Mouse (Mus musculus) C2C12 (cell line): Measurements from ENCODE around the gene Snrpn.

Experiments
- CTCF ChIP-seq: IDR thresholded peaks from one replicate; pipeline ENCODE4 v1.5.1; 2011; ENCODE audit not compliant: control insufficient read depth, insufficient read depth, insufficient read length
- MAX ChIP-seq: IDR thresholded peaks from one replicate; pipeline ENCODE4 v1.6.1; 2011; ENCODE audit warnings: mild to moderate bottlenecking, control low read depth
- MYOG ChIP-seq: IDR thresholded peaks from one replicate; pipeline ENCODE4 v1.6.1; 2011; ENCODE audit not compliant: control insufficient read depth, insufficient read length; ENCODE audit errors: extremely low read depth
- USF1 ChIP-seq: IDR thresholded peaks from one replicate; pipeline ENCODE4 v1.6.1; 2011; ENCODE audit warnings: low read depth, mild to moderate bottlenecking, control low read depth, moderate library complexity

DNA sequence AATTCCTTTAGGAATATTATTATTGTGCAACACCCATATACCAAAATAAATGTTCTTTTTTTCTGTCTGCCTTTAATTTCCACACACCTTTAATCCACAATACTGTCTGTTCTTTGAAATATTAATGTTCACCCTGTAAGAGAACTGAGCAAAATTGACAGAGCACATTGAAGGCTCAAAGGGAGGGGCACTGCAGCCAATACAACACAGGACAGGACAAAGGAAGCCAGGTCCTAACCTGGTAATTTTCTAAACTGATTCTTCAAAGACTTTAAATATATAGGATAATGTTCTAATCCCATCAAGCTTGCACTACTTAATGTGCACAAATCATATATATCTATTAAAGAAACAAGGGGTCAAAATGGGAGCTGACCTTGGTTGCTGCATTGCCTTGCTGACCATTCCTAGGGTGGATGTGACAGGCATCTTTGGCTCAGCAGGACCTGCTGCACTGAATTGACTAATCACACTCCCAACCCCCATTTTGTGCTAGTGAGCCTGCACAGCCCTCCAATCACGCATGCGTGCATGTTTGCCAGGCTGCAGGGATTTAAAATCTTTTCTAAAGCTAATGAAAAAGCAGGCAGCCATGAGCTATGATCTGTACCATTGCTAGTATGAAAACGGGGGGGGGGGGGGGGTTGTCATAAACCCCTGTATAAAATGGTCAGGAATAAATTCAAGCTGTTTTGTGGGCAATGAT is 42.7 kb downstream of the Snrpn start:
- TF ChIP-seq CTCF: no peak
- no peak for TF ChIP-seq MAX
- no peak for TF ChIP-seq MYOG
- no peak for TF ChIP-seq USF1
